Mouse (Mus musculus): ENCODE measurements at regions not wholly inside any gene's neighbourhood (a gene's known extent, or its start where the extent isn't known, plus 50 kb on each side); places are given as distances from the start of the nearest gene placed in this dataset.
"Not testable (repeated sequence)": the region's sequence is repeated elsewhere in the genome, so short reads cannot be mapped to it uniquely, and the experiment has no call there.

DNA sequence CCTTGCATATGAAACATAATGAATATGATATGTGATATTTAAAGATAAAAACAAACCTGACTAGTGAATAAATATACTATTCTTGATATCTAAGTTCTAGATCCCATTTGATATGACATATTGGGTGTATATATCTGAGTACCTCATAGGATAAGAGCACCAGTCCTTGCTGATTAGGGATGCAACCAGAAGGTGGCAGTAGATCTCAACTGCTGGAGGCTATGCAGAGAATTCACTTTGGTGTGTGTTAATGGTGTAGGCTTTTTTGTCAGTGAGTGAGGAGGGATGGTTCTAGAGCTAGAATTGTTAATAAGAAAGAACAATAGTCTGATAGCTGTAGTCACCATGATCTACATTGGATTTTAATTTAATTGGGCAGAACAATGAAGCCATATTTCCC is 639.6 kb downstream of the Dad1 start:
- no peak for ATAC-seq (ENCODE audit: insufficient number of reproducible peaks, insufficient read depth, low FRiP score, low TSS enrichment)
- Histone ChIP-seq H3K4me1 (no peaks in the 10 kb centered on the region), H3K9me3 (no peaks in the 10 kb centered on the region), H3K4me3 (no peak overlapping the region), H3K36me3 (no peaks in the 10 kb centered on the region), H3K27ac (no peak overlapping the region), H3K4me2 (replicated peaks) (no peak overlapping the region), H3K27me3 (no peaks in the 10 kb centered on the region), H3K9ac (no peak overlapping the region)

- not testable (repeated sequence) for H3K27ac ChIP-seq; H3K36me3 ChIP-seq; H3K4me1 ChIP-seq; H3K4me2 ChIP-seq (replicated peaks); H3K9ac ChIP-seq; H3K9me3 ChIP-seq; ATAC-seq (ENCODE audit: insufficient number of reproducible peaks, insufficient read depth, low FRiP score, low TSS enrichment); H3K4me3 ChIP-seq; H3K27me3 ChIP-seq
- WGBS, result 62% methylated on average over 3 of the region's 3 CpGs
Observed at GRCm38 (mm10) chr14:53599299-53599698, 654.6 kb downstream of the Dad1 start.

GRCm38 (mm10) chr14:53597287-53597686 is 656.6 kb downstream of the Dad1 start:
- not testable (repeated sequence) for H3K4me1 ChIP-seq; H3K9ac ChIP-seq; H3K4me3 ChIP-seq; H3K36me3 ChIP-seq; H3K27ac ChIP-seq; ATAC-seq (ENCODE audit: insufficient number of reproducible peaks, insufficient read depth, low FRiP score, low TSS enrichment); H3K4me2 ChIP-seq (replicated peaks); H3K27me3 ChIP-seq; H3K9me3 ChIP-seq

DNA sequence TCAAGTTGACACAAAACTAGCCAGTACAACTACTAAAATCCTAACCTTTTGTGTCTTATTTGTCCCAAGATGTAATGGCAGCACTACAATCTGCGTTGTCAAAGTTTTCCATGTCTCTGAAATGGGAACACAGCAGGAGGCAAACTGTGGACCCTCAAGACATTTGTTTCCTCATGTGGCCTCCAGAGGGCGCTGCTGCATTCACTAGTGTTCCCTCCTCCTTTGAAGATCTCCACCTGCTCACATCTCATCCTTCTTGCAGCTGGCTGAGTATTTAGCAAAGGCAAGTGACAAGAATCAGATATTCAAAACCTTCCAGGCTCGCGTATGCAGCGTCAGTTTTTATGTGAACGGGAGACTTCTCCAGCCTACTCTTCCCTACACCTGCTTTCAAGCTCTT is 663.3 kb downstream of the Dad1 start:
- H3K27ac ChIP-seq; H3K4me2 ChIP-seq (replicated peaks); H3K36me3 ChIP-seq; H3K9me3 ChIP-seq; H3K27me3 ChIP-seq; H3K4me1 ChIP-seq; ATAC-seq (ENCODE audit: insufficient number of reproducible peaks, insufficient read depth, low FRiP score, low TSS enrichment); H3K4me3 ChIP-seq; H3K9ac ChIP-seq: not testable (repeated sequence)
- 53% methylated on average over 6 of the region's 6 CpGs for WGBS

GRCm38 (mm10) chr14:53582528-53582927 is 671.4 kb downstream of the Dad1 start:
- not testable (repeated sequence) for H3K36me3 ChIP-seq; H3K27me3 ChIP-seq; H3K27ac ChIP-seq; H3K4me1 ChIP-seq; ATAC-seq (ENCODE audit: insufficient number of reproducible peaks, insufficient read depth, low FRiP score, low TSS enrichment); H3K4me3 ChIP-seq; H3K4me2 ChIP-seq (replicated peaks); H3K9me3 ChIP-seq; H3K9ac ChIP-seq
- WGBS, result 87% methylated on average over 6 of the region's 6 CpGs

DNA sequence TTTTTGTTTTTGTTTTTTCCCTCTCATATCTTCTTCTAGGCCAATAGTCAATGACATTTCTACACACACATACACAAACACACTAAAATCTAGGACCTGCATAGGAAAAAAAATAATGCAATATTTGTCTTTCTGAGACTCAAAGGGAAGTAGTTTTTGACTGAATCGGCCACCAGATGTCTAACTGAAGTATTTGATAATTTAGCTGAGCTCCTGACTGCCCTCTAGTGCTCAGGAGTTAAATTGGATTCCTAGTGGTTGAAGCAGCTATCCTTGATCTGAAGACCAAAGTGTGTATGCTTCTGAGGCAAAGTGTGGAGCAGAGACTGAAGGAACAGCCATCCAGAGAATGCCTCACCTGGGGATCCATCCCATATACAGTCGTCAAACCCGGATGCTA is 672.2 kb downstream of the Dad1 start:
- not testable (repeated sequence) for H3K36me3 ChIP-seq; ATAC-seq (ENCODE audit: insufficient number of reproducible peaks, insufficient read depth, low FRiP score, low TSS enrichment); H3K4me2 ChIP-seq (replicated peaks); H3K9ac ChIP-seq; H3K4me3 ChIP-seq; H3K4me1 ChIP-seq; H3K27ac ChIP-seq; H3K27me3 ChIP-seq; H3K9me3 ChIP-seq
- WGBS, result 56% methylated on average over 3 of the region's 3 CpGs

DNA sequence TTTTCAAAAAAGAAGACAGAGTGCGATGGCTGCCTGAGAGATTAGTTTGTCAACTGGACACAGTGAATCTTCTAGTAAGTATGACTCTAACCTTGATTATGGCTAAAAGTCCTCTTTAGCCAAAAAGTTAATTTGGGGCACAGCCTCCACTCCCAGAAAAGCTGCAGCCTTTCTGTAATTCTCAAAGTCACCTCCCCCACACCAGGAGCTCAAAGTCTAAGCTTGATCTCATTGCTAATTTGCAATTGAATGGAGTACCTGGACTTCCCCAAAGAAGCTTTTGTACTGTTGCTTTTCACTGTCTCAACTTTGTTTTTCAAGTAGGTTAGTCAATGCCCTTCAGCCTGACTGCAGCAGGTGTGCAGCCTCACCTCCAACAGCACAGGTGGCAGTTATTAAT is 677.0 kb downstream of the Dad1 start:
- not testable (repeated sequence) for H3K4me2 ChIP-seq (replicated peaks); ATAC-seq (ENCODE audit: insufficient number of reproducible peaks, insufficient read depth, low FRiP score, low TSS enrichment); H3K36me3 ChIP-seq; H3K4me1 ChIP-seq; H3K27me3 ChIP-seq; H3K9me3 ChIP-seq; H3K27ac ChIP-seq; H3K4me3 ChIP-seq; H3K9ac ChIP-seq
- 95% methylated on average over 1 of the region's 1 CpGs for WGBS

- H3K4me1 ChIP-seq; H3K9me3 ChIP-seq; H3K27ac ChIP-seq; H3K36me3 ChIP-seq; H3K9ac ChIP-seq; H3K4me3 ChIP-seq; H3K4me2 ChIP-seq (replicated peaks); ATAC-seq (ENCODE audit: insufficient number of reproducible peaks, insufficient read depth, low FRiP score, low TSS enrichment); H3K27me3 ChIP-seq: not testable (repeated sequence)
- 91% methylated on average over 1 of the region's 1 CpGs for WGBS
Observed at GRCm38 (mm10) chr14:53572701-53573100, 681.2 kb downstream of the Dad1 start.

GRCm38 (mm10) chr14:53562606-53563005 is 691.3 kb downstream of the Dad1 start:
- Histone ChIP-seq H3K27ac (no peak overlapping the region), H3K9ac (no peak overlapping the region), H3K4me1 (no peaks in the 10 kb centered on the region), H3K27me3 (no peaks in the 10 kb centered on the region), H3K4me2 (replicated peaks) (no peak overlapping the region), H3K36me3 (no peaks in the 10 kb centered on the region), H3K9me3 (no peaks in the 10 kb centered on the region), H3K4me3 (no peak overlapping the region)
- WGBS, result 46% methylated on average over 2 of the region's 2 CpGs
- ATAC-seq (ENCODE audit: insufficient number of reproducible peaks, insufficient read depth, low FRiP score, low TSS enrichment), result no peak

GRCm38 (mm10) chr14:53560146-53560545 is 693.8 kb downstream of the Dad1 start:
- not testable (repeated sequence) for ATAC-seq (ENCODE audit: insufficient number of reproducible peaks, insufficient read depth, low FRiP score, low TSS enrichment)
- WGBS, result 83% methylated on average over 5 of the region's 5 CpGs

DNA sequence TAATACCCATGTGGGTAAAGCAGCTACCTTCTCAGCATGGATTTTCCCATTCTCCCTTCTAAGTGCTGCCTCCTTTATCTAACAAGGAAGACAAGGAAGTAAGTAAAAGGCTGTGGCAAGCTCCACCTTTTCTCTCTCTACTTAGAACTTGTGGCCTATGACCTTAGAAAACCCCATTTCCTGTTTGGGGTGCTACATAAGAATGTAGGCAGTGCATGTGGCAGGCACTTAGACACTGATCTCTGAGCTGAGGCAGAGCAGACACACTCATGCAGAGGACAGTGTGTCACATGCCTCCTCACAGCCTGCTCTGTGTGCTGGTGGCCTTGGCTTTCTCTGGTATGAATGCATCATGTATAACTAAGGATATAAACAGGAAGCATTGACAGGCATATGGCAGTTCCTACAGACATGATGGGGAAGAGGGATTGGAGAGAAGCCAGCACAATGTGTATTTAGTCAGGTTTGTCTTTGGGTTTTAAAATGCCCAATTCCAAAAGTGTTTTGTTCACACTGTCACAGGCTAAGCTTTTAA is 694.5 kb downstream of the Dad1 start:
- H3K4me3 ChIP-seq; H3K4me2 ChIP-seq (replicated peaks); H3K27ac ChIP-seq; H3K27me3 ChIP-seq; H3K36me3 ChIP-seq; H3K9me3 ChIP-seq; ATAC-seq (ENCODE audit: insufficient number of reproducible peaks, insufficient read depth, low FRiP score, low TSS enrichment); H3K9ac ChIP-seq; H3K4me1 ChIP-seq: not testable (repeated sequence)

More at GRCm38 (mm10) chr14:53560146-53560545, 693.8 kb downstream of the Dad1 start:
- H3K36me3 ChIP-seq; H3K9ac ChIP-seq; H3K4me3 ChIP-seq; H3K9me3 ChIP-seq; H3K4me2 ChIP-seq (replicated peaks); H3K27ac ChIP-seq; H3K27me3 ChIP-seq; H3K4me1 ChIP-seq: not testable (repeated sequence)

GRCm38 (mm10) chr14:53553771-53554170 is 700.1 kb downstream of the Dad1 start:
- H3K9me3 ChIP-seq, result no peaks in the 10 kb centered on the region
- no peaks in the 10 kb centered on the region for H3K4me1 ChIP-seq
- ATAC-seq (ENCODE audit: insufficient number of reproducible peaks, insufficient read depth, low FRiP score, low TSS enrichment), result no peak

DNA sequence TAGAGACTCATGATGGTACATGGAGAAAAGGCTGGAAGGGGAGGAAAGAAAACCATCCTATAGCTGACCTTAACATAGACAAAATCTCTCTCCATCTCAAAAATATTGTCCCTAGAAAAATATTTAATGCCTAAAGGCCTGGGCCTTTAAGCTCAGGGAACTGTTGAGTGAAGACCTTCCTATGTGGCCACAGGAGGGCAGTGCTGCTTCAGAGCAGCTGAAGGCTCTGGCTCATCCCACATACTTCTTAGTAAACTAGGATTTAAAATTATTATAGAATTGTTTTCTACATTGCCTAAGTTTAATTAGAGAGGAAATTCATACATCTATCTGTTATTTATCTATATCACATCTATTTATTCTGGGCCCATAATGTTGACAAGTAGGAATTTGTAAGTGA is 706.5 kb downstream of the Dad1 start:
- not testable (repeated sequence) for H3K27ac ChIP-seq; H3K9me3 ChIP-seq; H3K36me3 ChIP-seq; H3K27me3 ChIP-seq; H3K4me1 ChIP-seq; ATAC-seq (ENCODE audit: insufficient number of reproducible peaks, insufficient read depth, low FRiP score, low TSS enrichment); H3K9ac ChIP-seq; H3K4me2 ChIP-seq (replicated peaks); H3K4me3 ChIP-seq

More at GRCm38 (mm10) chr14:53553771-53554170, 700.1 kb downstream of the Dad1 start:
- Histone ChIP-seq H3K4me3 (no peak overlapping the region), H3K27me3 (no peaks in the 10 kb centered on the region), H3K9ac (no peak overlapping the region), H3K4me2 (replicated peaks) (no peak overlapping the region), H3K27ac (no peak overlapping the region), H3K36me3 (no peaks in the 10 kb centered on the region)

Data from embryonic facial prominence, embryonic 12.5 days (tissue).